Mouse (Mus musculus) liver, embryonic 16.5 days (tissue): Measurements from ENCODE around the gene Dlx5. TPM values are rescaled to one million over a fixed set of nuclear protein-coding genes. Genes with fewer than 3 reads are reported as not detected.

Source experiments
- ATAC-seq: fragments of 200-750 bp; cut with Nextera tagmentation; 2 replicates; pipeline ENCODE4 v1.8.0; 2017; ENCODE audit warnings: low read depth, mild to moderate bottlenecking, moderate number of reproducible peaks, moderate library complexity
- H3K27ac ChIP-seq: fragments of 300-500 bp; sonication (generic); 2 replicates; pipeline ENCODE4 v1.5.1; 2014; ENCODE audit warnings: mild to moderate bottlenecking, low read length
- H3K27me3 ChIP-seq: fragments of 300-500 bp; sonication (generic); 2 replicates; pipeline ENCODE4 v1.6.1; 2014; ENCODE audit warnings: low read depth, low read length, mixed read lengths; ENCODE audit not compliant: control insufficient read depth, insufficient read depth
- H3K36me3 ChIP-seq: fragments of 300-500 bp; sonication (generic); 2 replicates; pipeline ENCODE4 v1.6.1; 2014; ENCODE audit warnings: mild to moderate bottlenecking; ENCODE audit not compliant: control insufficient read depth, insufficient read depth
- H3K4me1 ChIP-seq: fragments of 300-500 bp; sonication (generic); 2 replicates; pipeline ENCODE4 v1.6.1; 2014; ENCODE audit warnings: low read depth, low read length, mixed read lengths; ENCODE audit not compliant: control insufficient read depth
- H3K4me2 ChIP-seq: fragments of 300-500 bp; sonication (generic); 2 replicates; pipeline ENCODE4 v1.6.1; 2014; ENCODE audit warnings: low read depth, low read length, mixed read lengths
- H3K4me3 ChIP-seq: fragments of 300-500 bp; sonication (generic); 2 replicates; pipeline ENCODE4 v1.5.1; 2014; ENCODE audit warnings: low read depth, mild to moderate bottlenecking, low read length
- H3K9ac ChIP-seq: fragments of 300-500 bp; sonication (generic); 2 replicates; pipeline ENCODE4 v1.6.1; 2014; ENCODE audit warnings: low read depth, low read length
- H3K9me3 ChIP-seq: fragments of 300-500 bp; sonication (generic); replicated peaks from 2 replicates; pipeline ENCODE4 v1.6.1; 2016; ENCODE audit warnings: low read length; ENCODE audit not compliant: control insufficient read depth
- WGBS: fragments of 180-500 bp; shearing (Covaris S2); extraction: QIAGEN DNeasy Blood & Tissue Kit; methylation state at CpG from one replicate; pipeline ENCODE4 v1.1.7; 2014; ENCODE audit not compliant: insufficient replicate concordance; 5-methylcytosine and 5-hydroxymethylcytosine counted together
- polyA plus RNA-seq: library from polyadenylated mRNA; unstranded; fragments of >200 nt; fragmentation: Nextera tagmentation; extraction: Ambion mirVana; gene quantifications from 2 replicates; pipeline ENCODE4 v1.2.1, GENCODE M21; 2015

Dlx5 gene
- polyA plus RNA-seq, 1 experiment from 2014 or later, result 0.12 TPM

GRCm38 (mm10) chr6:6849744-6850143, 32.1 kb downstream of the Dlx5 start:
- WGBS, result 2% methylated on average over 12 of the region's 12 CpGs
- no peak for ATAC-seq
- peaks cover 43% of the 10 kb centered on the region for H3K27me3 ChIP-seq

GRCm38 (mm10) chr6:6848541-6848940, 33.3 kb downstream of the Dlx5 start:
- WGBS, result 9% methylated on average over 4 of the region's 4 CpGs
- H3K27me3 ChIP-seq, result peaks cover 35% of the 10 kb centered on the region

More at GRCm38 (mm10) chr6:6849744-6850143, 32.1 kb downstream of the Dlx5 start:
- Histone ChIP-seq H3K36me3 (no peaks in the 10 kb centered on the region), H3K4me2 (no peak overlapping the region), H3K4me1 (no peaks in the 10 kb centered on the region), H3K9ac (no peak overlapping the region), H3K4me3 (no peak overlapping the region), H3K9me3 (no peaks in the 10 kb centered on the region), H3K27ac (no peak overlapping the region)

GRCm38 (mm10) chr6:6833301-6833700, 48.6 kb downstream of the Dlx5 start:
- no peaks in the 10 kb centered on the region for H3K36me3 ChIP-seq
- WGBS, result 61% methylated on average over 3 of the region's 3 CpGs
- no peak overlapping the region for H3K4me3 ChIP-seq
- no peaks in the 10 kb centered on the region for H3K9me3 ChIP-seq
- no peak overlapping the region for H3K4me2 ChIP-seq
- H3K9ac ChIP-seq, result no peak overlapping the region
- no peaks in the 10 kb centered on the region for H3K27me3 ChIP-seq
- ATAC-seq, result no peak
- no peak overlapping the region for H3K27ac ChIP-seq
- no peaks in the 10 kb centered on the region for H3K4me1 ChIP-seq

More at GRCm38 (mm10) chr6:6848541-6848940, 33.3 kb downstream of the Dlx5 start:
- Histone ChIP-seq H3K9ac (no peak overlapping the region), H3K4me3 (no peak overlapping the region), H3K27ac (no peak overlapping the region), H3K4me2 (no peak overlapping the region), H3K9me3 (no peaks in the 10 kb centered on the region), H3K36me3 (no peaks in the 10 kb centered on the region), H3K4me1 (no peaks in the 10 kb centered on the region)
- ATAC-seq, result no peak

- H3K4me3 ChIP-seq, result no peak overlapping the region
- no peaks in the 10 kb centered on the region for H3K4me1 ChIP-seq
- ATAC-seq, result no peak
- no peaks in the 10 kb centered on the region for H3K27me3 ChIP-seq
- H3K27ac ChIP-seq, result no peak overlapping the region
- no peaks in the 10 kb centered on the region for H3K9me3 ChIP-seq
- H3K36me3 ChIP-seq, result no peaks in the 10 kb centered on the region
- WGBS, result 31% methylated on average over 7 of the region's 7 CpGs
- H3K4me2 ChIP-seq, result no peak overlapping the region
- H3K9ac ChIP-seq, result no peak overlapping the region
Observed at GRCm38 (mm10) chr6:6830446-6830845, 51.4 kb downstream of the Dlx5 start.

Other genes with a start within 250 kb of the Dlx5 start
- not detected in 2 replicates for gene Dlx6, start 18.8 kb downstream of the Dlx5 start, polyA plus RNA-seq
- gene Sdhaf3, start 73.9 kb upstream of the Dlx5 start, polyA plus RNA-seq, result 1.8 and 1.9 TPM in 2 replicates